Mouse (Mus musculus) neural tube, embryonic 13.5 days (tissue): Measurements from ENCODE around the gene Slc25a34. TPM values are rescaled to one million over a fixed set of nuclear protein-coding genes. Genes with fewer than 3 reads are reported as not detected.

Experiments used
- ATAC-seq: fragments of 200-750 bp; cut with Nextera tagmentation; 2 replicates; pipeline ENCODE4 v1.8.0; 2017; ENCODE audit warnings: low read depth, mild to moderate bottlenecking, moderate TSS enrichment, moderate library complexity
- H3K27ac ChIP-seq: fragments of 300-500 bp; sonication (generic); replicated peaks from 2 replicates; pipeline ENCODE4 v1.5.1; 2015; ENCODE audit warnings: moderate library complexity, mild to moderate bottlenecking, inconsistent platforms
- H3K27me3 ChIP-seq: fragments of 300-500 bp; sonication (generic); 2 replicates; pipeline ENCODE4 v1.6.1; 2015; ENCODE audit warnings: mild to moderate bottlenecking, inconsistent platforms
- H3K36me3 ChIP-seq: fragments of 300-500 bp; sonication (generic); 2 replicates; pipeline ENCODE4 v1.6.1; 2015; ENCODE audit warnings: mild to moderate bottlenecking, inconsistent platforms
- H3K4me1 ChIP-seq: fragments of 300-500 bp; sonication (generic); replicated peaks from 2 replicates; pipeline ENCODE4 v1.6.1; 2015; ENCODE audit warnings: inconsistent platforms
- H3K4me2 ChIP-seq: fragments of 300-500 bp; sonication (generic); 2 replicates; pipeline ENCODE4 v1.6.1; 2015; ENCODE audit warnings: inconsistent platforms, mild to moderate bottlenecking, moderate library complexity
- H3K4me3 ChIP-seq: fragments of 300-500 bp; sonication (generic); 2 replicates; pipeline ENCODE4 v1.5.1; 2015; ENCODE audit warnings: mild to moderate bottlenecking, inconsistent platforms
- H3K9ac ChIP-seq: fragments of 300-500 bp; sonication (generic); 2 replicates; pipeline ENCODE4 v1.6.1; 2015; ENCODE audit warnings: moderate library complexity, mild to moderate bottlenecking, inconsistent platforms
- H3K9me3 ChIP-seq: fragments of 300-500 bp; sonication (generic); 2 replicates; pipeline ENCODE4 v1.6.1; 2016; ENCODE audit warnings: inconsistent platforms
- WGBS: fragments of 180-500 bp; shearing (Covaris S2); methylation state at CpG from one replicate; pipeline ENCODE4 v1.1.7; 2015; 5-methylcytosine and 5-hydroxymethylcytosine counted together
- polyA plus RNA-seq: library from polyadenylated mRNA; unstranded; fragments of >200 nt; fragmentation: Nextera tagmentation; extraction: Ambion mirVana; gene quantifications from 2 replicates; pipeline ENCODE4 v1.2.1, GENCODE M21; 2015

Gene Slc25a34
- 0.11 TPM in 1 of 2 replicates, not detected in the other for polyA plus RNA-seq

- no peaks in the 10 kb centered on the region for H3K27me3 ChIP-seq
- no peak for ATAC-seq
- H3K4me1 ChIP-seq: 0 out of 2 replicates have a peak, but pooled peaks cover 3% of the 10 kb centered on the region
- no peaks in the 10 kb centered on the region for H3K9me3 ChIP-seq
- no peak within 1 kb of the TSS for H3K4me3 ChIP-seq
- H3K27ac ChIP-seq: no peak within 1 kb of the TSS
- no peak within 1 kb of the TSS for H3K4me2 ChIP-seq
- peaks cover 37% of the 10 kb centered on the region for H3K36me3 ChIP-seq
- H3K9ac ChIP-seq: no peak within 1 kb of the TSS
- 62% methylated on average over 1 of the region's 1 CpGs for WGBS
Observed at GRCm38 (mm10) chr4:141623666-141624065, at the start of gene Slc25a34. Slc25a34 (minus strand) TSS chr4:141623821.

GRCm38 (mm10) chr4:141672325-141672724 lies 48.7 kb upstream of the Slc25a34 start:
- ATAC-seq: no peak
- no peak overlapping the region for H3K4me3 ChIP-seq
- 0 out of 2 replicates have a peak, but pooled peaks cover 4% of the 10 kb centered on the region for H3K36me3 ChIP-seq
- no peak overlapping the region for H3K4me2 ChIP-seq
- no peak overlapping the region for H3K27ac ChIP-seq
- 78% methylated on average over 13 of the region's 13 CpGs for WGBS
- no peaks in the 10 kb centered on the region for H3K4me1 ChIP-seq
- H3K27me3 ChIP-seq: no peaks in the 10 kb centered on the region
- no peak overlapping the region for H3K9ac ChIP-seq
- H3K9me3 ChIP-seq: no peaks in the 10 kb centered on the region

DNA sequence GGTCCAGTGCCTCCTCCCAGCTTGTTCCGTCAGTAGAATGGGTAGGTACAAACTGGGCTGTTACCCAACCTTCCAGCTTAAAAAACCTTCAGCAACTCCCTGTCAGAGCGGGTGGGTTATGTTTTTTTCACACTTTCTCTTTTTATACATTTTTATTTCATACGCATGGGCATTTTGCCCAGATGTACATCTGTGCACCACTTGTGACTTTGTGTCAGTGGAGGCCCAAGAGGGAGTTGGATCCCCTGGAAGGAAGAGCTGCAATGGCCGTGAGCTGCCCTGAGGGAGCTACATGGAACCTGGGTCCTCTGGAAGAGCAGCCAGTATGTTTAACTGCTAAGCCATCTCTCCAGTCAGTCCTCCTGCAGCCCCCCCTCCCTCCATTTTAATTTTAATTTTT lies 47.8 kb upstream of the Slc25a34 start:
- Histone ChIP-seq H3K4me3 (no peak overlapping the region), H3K27me3 (no peaks in the 10 kb centered on the region), H3K4me1 (no peaks in the 10 kb centered on the region), H3K36me3 (no peaks in the 10 kb centered on the region), H3K9me3 (no peaks in the 10 kb centered on the region), H3K9ac (no peak overlapping the region), H3K27ac (no peak overlapping the region), H3K4me2 (no peak overlapping the region)
- 77% methylated on average over 4 of the region's 4 CpGs for WGBS
- no peak for ATAC-seq

DNA sequence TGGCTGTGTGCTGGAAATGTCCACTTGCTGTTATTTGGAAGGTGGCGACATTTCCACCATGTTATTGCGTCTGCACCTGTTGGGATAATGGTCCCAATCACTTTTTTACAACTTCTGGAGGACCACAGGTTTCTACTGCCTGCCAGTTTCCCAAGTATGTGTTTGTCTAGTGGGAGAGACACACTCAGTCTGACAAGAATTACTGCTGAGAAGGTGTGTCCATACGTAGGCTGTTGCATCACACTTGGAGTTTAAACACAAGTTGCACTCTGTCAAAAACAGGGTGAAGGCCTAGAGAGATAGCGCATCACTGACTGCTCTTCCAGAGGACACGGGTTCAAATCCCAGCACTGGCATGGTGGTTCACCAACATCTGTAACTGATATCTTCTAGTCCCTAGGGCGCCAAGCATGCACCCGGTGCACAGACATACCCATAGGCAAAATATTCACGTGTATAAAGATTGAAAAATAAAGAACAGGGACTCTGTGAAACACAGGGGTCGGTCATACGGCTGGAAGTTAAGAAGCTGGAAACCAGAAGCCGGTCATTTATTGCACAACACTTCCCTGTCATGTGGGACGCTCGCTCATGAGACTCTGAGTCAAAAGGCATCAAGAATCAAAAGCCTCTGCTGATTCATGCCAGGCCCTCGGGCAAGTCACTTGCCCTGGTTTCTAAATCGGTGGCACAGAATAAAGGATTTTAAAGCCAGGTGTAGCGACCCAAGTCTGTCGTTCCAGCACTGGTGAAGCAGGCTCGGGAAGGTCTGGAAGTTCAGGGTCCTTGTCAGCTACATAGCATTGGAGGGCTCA lies 46.5 kb upstream of the Slc25a34 start:
- H3K27ac ChIP-seq: no peak overlapping the region
- no peaks in the 10 kb centered on the region for H3K9me3 ChIP-seq
- H3K9ac ChIP-seq: no peak overlapping the region
- no peaks in the 10 kb centered on the region for H3K27me3 ChIP-seq
- H3K36me3 ChIP-seq: no peaks in the 10 kb centered on the region
- H3K4me2 ChIP-seq: no peak overlapping the region
- ATAC-seq: no peak
- H3K4me1 ChIP-seq: peaks cover 1% of the 10 kb centered on the region; the same call in 1 of the 2 replicates
- WGBS: 83% methylated on average over 18 of the region's 18 CpGs
- no peak overlapping the region for H3K4me3 ChIP-seq

GRCm38 (mm10) chr4:141664799-141665198 lies 41.2 kb upstream of the Slc25a34 start, which contains the start of gene Plekhm2:
Plekhm2 (minus strand) TSS chr4:141664899.
- Histone ChIP-seq H3K4me1 (peaks cover 23% of the 10 kb centered on the region), H3K9ac (peak within 1 kb of the TSS; percentile 97), H3K27me3 (no peaks in the 10 kb centered on the region), H3K27ac (peak within 1 kb of the TSS; percentile 86), H3K4me3 (peak within 1 kb of the TSS; percentile 86), H3K36me3 (peaks cover 13% of the 10 kb centered on the region; the same call in 1 of the 2 replicates), H3K4me2 (peak within 1 kb of the TSS; percentile 88), H3K9me3 (no peaks in the 10 kb centered on the region)
- WGBS: 73% methylated on average over 8 of the region's 8 CpGs
- no peak for ATAC-seq

DNA sequence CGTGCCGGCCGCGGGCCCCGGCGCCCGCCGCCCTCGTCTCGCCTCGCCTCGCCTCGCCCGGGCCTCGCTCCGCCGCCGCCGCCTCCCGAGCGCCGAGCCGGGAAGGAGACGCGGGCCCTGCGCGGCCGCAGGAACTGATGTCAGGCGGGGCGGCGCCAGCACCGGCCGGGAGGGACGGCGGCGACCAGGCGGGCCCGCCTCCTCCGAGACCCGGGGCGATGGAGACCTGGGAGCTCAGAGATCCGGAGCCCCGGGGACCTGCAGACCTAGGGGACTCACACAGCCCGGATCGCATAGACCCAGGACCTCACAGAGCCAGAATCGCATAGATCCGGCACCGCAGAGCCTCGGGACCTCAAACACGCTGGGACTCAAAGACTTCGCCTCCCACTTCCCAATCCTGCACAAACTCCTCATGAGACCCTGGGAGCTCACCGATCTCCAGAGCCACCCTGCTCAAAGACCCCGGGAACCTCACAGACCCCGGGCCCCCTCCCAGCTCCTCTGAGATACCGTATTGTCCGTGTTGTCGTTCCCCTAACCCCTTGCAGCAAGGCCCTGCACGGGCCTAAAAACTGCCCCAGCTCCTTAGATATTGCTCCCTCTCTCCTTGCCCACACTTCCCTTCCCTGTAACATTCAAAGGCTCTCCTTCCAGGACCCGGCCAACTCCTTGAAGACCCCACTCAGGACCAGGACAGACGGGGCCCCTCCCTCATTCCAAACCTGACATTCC lies 40.6 kb upstream of the Slc25a34 start:
- Histone ChIP-seq H3K4me3 (peak overlapping the region; percentile 86), H3K27me3 (no peaks in the 10 kb centered on the region), H3K9me3 (no peaks in the 10 kb centered on the region), H3K4me1 (peaks cover 23% of the 10 kb centered on the region), H3K4me2 (peak overlapping the region; percentile 88), H3K36me3 (peaks cover 19% of the 10 kb centered on the region; the same call in 1 of the 2 replicates), H3K9ac (peak overlapping the region; percentile 97), H3K27ac (peak overlapping the region; percentile 86)
- peak; percentile 85 for ATAC-seq
- 1% methylated on average over 42 of the region's 60 CpGs for WGBS

- Histone ChIP-seq H3K4me2 (peak overlapping the region; percentile 88), H3K27ac (peak overlapping the region; percentile 86), H3K27me3 (no peaks in the 10 kb centered on the region), H3K9me3 (no peaks in the 10 kb centered on the region), H3K4me3 (peak overlapping the region; percentile 86), H3K36me3 (peaks cover 27% of the 10 kb centered on the region; the same call in 1 of the 2 replicates), H3K9ac (peak overlapping the region; percentile 97), H3K4me1 (peaks cover 23% of the 10 kb centered on the region)
- WGBS: 4% methylated on average over 41 of the region's 47 CpGs
- peak; percentile 41 for ATAC-seq
Observed at GRCm38 (mm10) chr4:141663122-141663931, 39.7 kb upstream of the Slc25a34 start.

DNA sequence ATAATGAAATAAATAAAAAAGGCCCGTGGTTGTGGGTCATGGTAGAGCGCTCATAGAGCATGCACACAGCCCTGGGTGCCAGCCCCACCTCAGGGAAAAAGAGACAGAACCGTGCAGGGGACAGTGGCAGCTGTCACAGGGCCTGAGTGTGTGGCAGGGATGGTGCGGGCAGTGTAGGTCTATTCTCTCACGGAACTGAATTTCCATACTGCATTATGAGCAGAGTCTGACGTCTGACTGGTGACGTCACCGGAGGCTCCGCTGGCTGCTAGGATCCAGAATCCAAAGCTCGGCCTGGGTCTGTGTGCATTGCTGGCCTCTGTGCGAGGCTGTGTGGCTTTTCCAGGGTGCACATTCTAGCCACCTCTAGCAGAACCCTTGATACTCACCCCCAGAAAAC lies 37.3 kb upstream of the Slc25a34 start:
- ATAC-seq: no peak
- H3K9me3 ChIP-seq: no peaks in the 10 kb centered on the region
- no peak overlapping the region for H3K27ac ChIP-seq
- no peak overlapping the region for H3K9ac ChIP-seq
- H3K4me2 ChIP-seq: no peak overlapping the region
- WGBS: 84% methylated on average over 11 of the region's 11 CpGs
- H3K4me1 ChIP-seq: peaks cover 23% of the 10 kb centered on the region
- H3K36me3 ChIP-seq: peaks cover 33% of the 10 kb centered on the region
- H3K4me3 ChIP-seq: no peak overlapping the region
- no peaks in the 10 kb centered on the region for H3K27me3 ChIP-seq

- Histone ChIP-seq H3K4me1 (peaks cover 18% of the 10 kb centered on the region), H3K27me3 (no peaks in the 10 kb centered on the region), H3K36me3 (peaks cover 33% of the 10 kb centered on the region), H3K9ac (no peak overlapping the region), H3K9me3 (no peaks in the 10 kb centered on the region), H3K27ac (no peak overlapping the region), H3K4me3 (no peak overlapping the region), H3K4me2 (no peak overlapping the region)
- WGBS: 71% methylated on average over 4 of the region's 4 CpGs
- ATAC-seq: no peak
Observed at GRCm38 (mm10) chr4:141659739-141660138, 36.1 kb upstream of the Slc25a34 start.

GRCm38 (mm10) chr4:141658846-141659484 lies 35.3 kb upstream of the Slc25a34 start:
- H3K4me1 ChIP-seq: peaks cover 17% of the 10 kb centered on the region
- H3K4me3 ChIP-seq: no peak overlapping the region
- no peak overlapping the region for H3K9ac ChIP-seq
- H3K36me3 ChIP-seq: peaks cover 33% of the 10 kb centered on the region
- no peak overlapping the region for H3K4me2 ChIP-seq
- H3K27me3 ChIP-seq: no peaks in the 10 kb centered on the region
- no peak for ATAC-seq
- WGBS: 95% methylated on average over 6 of the region's 6 CpGs
- H3K9me3 ChIP-seq: no peaks in the 10 kb centered on the region
- H3K27ac ChIP-seq: no peak overlapping the region

DNA sequence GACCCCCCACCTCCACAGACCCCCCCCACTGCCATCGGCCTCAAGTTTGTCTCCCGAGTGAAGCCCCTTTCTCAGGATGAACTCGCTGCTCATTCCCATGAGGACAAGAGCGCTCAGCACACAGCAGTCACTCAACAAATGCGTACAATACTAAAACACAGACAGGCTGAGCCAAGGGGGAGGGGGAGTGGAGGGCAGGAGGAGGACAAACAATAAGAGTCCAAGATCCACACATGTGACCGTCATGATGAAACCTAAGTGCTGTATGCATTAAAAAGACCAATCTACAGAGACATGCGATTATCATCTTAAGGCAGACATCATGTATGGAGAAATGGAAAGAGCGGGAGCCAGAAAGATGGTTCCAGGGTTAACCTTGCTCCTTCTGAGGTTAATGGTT lies 33.3 kb upstream of the Slc25a34 start:
- Histone ChIP-seq H3K9ac (no peak overlapping the region), H3K4me3 (no peak overlapping the region), H3K4me2 (no peak overlapping the region), H3K27me3 (no peaks in the 10 kb centered on the region), H3K4me1 (peaks cover 8% of the 10 kb centered on the region), H3K27ac (no peak overlapping the region), H3K9me3 (no peaks in the 10 kb centered on the region), H3K36me3 (peaks cover 45% of the 10 kb centered on the region)
- WGBS: 77% methylated on average over 8 of the region's 8 CpGs
- ATAC-seq: no peak
